Mouse (Mus musculus) neural tube, embryonic 15.5 days (tissue): ENCODE measurements at regions not wholly inside any gene's neighbourhood (a gene's known extent, or its start where the extent isn't known, plus 50 kb on each side); places are given as distances from the start of the nearest gene placed in this dataset.

Experiments used
- ATAC-seq: fragments of 200-750 bp; cut with Nextera tagmentation; 2 replicates; pipeline ENCODE4 v1.8.0; 2017; ENCODE audit warnings: mild to moderate bottlenecking, moderate TSS enrichment, moderate library complexity; ENCODE audit not compliant: low FRiP score
- H3K27ac ChIP-seq: fragments of 300-500 bp; sonication (generic); replicated peaks from 2 replicates; pipeline ENCODE4 v1.5.1; 2015; ENCODE audit warnings: mild to moderate bottlenecking, inconsistent platforms
- H3K27me3 ChIP-seq: fragments of 300-500 bp; sonication (generic); replicated peaks from 2 replicates; pipeline ENCODE4 v1.6.1; 2015; ENCODE audit warnings: inconsistent platforms
- H3K36me3 ChIP-seq: fragments of 300-500 bp; sonication (generic); 2 replicates; pipeline ENCODE4 v1.6.1; 2015; ENCODE audit warnings: inconsistent platforms
- H3K4me1 ChIP-seq: fragments of 300-500 bp; sonication (generic); 2 replicates; pipeline ENCODE4 v1.6.1; 2015; ENCODE audit warnings: inconsistent platforms
- H3K4me2 ChIP-seq: fragments of 300-500 bp; sonication (generic); 2 replicates; pipeline ENCODE4 v1.6.1; 2015; ENCODE audit warnings: inconsistent platforms, mild to moderate bottlenecking, moderate library complexity
- H3K4me3 ChIP-seq: fragments of 300-500 bp; sonication (generic); replicated peaks from 2 replicates; pipeline ENCODE4 v1.5.1; 2015; ENCODE audit warnings: mild to moderate bottlenecking, inconsistent platforms
- H3K9ac ChIP-seq: fragments of 300-500 bp; sonication (generic); replicated peaks from 2 replicates; pipeline ENCODE4 v1.6.1; 2015; ENCODE audit warnings: mild to moderate bottlenecking, inconsistent platforms
- H3K9me3 ChIP-seq: fragments of 300-500 bp; sonication (generic); replicated peaks from 2 replicates; pipeline ENCODE4 v1.6.1; 2016; ENCODE audit warnings: inconsistent platforms
- WGBS: fragments of 180-500 bp; shearing (Covaris S2); methylation state at CpG from one replicate; pipeline ENCODE4 v1.1.7; 2015; ENCODE audit warnings: mixed read lengths; 5-methylcytosine and 5-hydroxymethylcytosine counted together

DNA sequence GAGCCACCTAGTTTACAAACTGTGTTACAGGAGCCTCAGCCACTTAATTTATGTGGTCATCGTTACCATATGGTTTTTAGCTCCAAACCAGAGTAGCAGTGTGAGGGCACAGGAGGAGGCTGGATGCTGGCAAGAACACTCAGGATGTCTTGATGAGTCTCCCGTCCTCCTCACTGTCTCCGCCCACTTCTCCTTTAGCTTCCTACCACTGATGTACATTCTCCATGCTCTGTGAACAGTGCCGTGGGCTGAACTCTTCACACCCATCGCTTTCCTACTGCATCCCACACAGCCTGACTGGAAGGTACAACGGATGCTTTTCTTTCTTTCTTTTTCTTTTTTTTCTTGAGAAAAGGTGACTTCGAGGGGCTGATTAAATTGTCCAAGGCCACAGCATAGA lies 122.5 kb upstream of the Igfbp7 start:
- no peaks in the 10 kb centered on the region for H3K9me3 ChIP-seq
- ATAC-seq, result no peak
- no peak overlapping the region for H3K9ac ChIP-seq
- H3K36me3 ChIP-seq, result no peaks in the 10 kb centered on the region
- H3K27ac ChIP-seq, result no peak overlapping the region
- 84% methylated on average over 7 of the region's 7 CpGs for WGBS
- no peak overlapping the region for H3K4me2 ChIP-seq
- H3K4me3 ChIP-seq, result no peak overlapping the region
- 0 out of 2 replicates have a peak, but pooled peaks cover 4% of the 10 kb centered on the region for H3K4me1 ChIP-seq
- H3K27me3 ChIP-seq, result no peaks in the 10 kb centered on the region

DNA sequence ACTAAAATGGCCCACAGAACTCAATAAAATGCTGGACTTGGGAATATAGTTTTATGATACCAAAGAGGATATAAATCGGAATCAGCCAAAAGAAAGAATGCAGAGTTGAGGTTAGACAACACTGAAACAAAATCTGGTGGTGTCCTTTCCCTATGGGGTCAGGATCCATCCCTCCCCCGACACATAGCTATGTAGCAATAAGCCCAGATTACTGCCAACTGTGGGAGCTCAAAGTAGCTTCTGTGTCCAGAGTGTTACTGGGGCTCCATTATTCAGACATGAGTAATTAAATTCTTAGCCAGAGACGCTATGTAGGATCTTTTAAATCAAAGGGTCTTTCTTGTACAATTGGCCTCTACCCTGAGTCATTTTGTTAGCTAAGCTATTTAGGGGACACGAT lies 109.4 kb upstream of the Igfbp7 start:
- H3K36me3 ChIP-seq, result no peaks in the 10 kb centered on the region
- 0 out of 2 replicates have a peak, but pooled peaks cover 5% of the 10 kb centered on the region for H3K4me1 ChIP-seq
- no peak for ATAC-seq
- no peak overlapping the region for H3K4me3 ChIP-seq
- H3K27ac ChIP-seq, result no peak overlapping the region
- no peak overlapping the region for H3K9ac ChIP-seq
- H3K9me3 ChIP-seq, result no peaks in the 10 kb centered on the region
- H3K27me3 ChIP-seq, result no peaks in the 10 kb centered on the region
- WGBS, result 74% methylated on average over 4 of the region's 4 CpGs
- no peak overlapping the region for H3K4me2 ChIP-seq

DNA sequence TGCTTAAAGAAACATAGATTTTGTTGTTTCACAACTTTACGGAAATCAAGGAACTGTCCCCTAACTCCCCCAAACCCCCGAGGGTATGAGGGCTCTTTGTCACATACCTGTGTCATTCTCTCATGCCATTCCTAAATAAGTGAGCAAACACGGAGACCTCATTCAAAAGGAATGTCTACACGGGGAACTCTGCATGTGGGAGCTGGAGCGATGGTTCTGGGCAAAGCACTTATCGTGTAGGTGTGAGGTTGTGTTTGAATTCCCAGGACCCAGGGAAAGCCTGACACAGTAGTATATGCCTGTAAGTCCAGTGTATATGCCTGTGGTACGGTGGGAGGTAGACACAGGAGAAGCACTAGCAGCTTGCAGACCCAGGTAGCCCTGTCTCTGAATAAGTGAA lies 107.6 kb upstream of the Igfbp7 start:
- Histone ChIP-seq H3K4me1 (0 out of 2 replicates have a peak, but pooled peaks cover 5% of the 10 kb centered on the region), H3K4me3 (no peak overlapping the region), H3K9me3 (no peaks in the 10 kb centered on the region), H3K27ac (no peak overlapping the region), H3K9ac (no peak overlapping the region), H3K27me3 (no peaks in the 10 kb centered on the region), H3K4me2 (no peak overlapping the region), H3K36me3 (no peaks in the 10 kb centered on the region)
- ATAC-seq, result no peak
- 81% methylated on average over 7 of the region's 7 CpGs for WGBS

DNA sequence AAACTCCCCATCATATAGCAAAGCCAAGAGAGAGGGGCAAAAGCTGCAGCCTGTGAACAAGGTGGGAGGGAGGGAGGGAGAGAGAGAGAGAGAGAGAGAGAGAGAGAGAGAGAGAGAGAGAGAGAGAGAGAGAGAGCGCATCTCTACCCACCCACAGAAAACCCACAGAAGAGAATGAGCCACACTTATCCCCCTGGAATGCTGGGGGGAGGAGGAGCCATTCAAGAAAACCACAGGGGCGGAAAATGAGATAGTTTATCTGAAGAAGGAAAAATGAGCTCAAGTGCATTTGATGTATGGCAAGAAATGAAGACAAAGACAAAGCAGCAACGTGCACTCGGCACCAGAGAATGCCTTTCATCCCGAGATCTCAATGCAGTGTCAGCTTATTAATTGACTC lies 94.8 kb upstream of the Igfbp7 start:
- peak; percentile 30; the same call in 1 of the 2 replicates for ATAC-seq
- Histone ChIP-seq H3K36me3 (no peaks in the 10 kb centered on the region), H3K9ac (no peak overlapping the region), H3K4me3 (no peak overlapping the region), H3K9me3 (no peaks in the 10 kb centered on the region), H3K4me2 (no peak overlapping the region), H3K4me1 (peaks cover 6% of the 10 kb centered on the region; the same call in 1 of the 2 replicates), H3K27me3 (no peaks in the 10 kb centered on the region), H3K27ac (no peak overlapping the region)
- WGBS, result 18% methylated on average over 5 of the region's 5 CpGs

DNA sequence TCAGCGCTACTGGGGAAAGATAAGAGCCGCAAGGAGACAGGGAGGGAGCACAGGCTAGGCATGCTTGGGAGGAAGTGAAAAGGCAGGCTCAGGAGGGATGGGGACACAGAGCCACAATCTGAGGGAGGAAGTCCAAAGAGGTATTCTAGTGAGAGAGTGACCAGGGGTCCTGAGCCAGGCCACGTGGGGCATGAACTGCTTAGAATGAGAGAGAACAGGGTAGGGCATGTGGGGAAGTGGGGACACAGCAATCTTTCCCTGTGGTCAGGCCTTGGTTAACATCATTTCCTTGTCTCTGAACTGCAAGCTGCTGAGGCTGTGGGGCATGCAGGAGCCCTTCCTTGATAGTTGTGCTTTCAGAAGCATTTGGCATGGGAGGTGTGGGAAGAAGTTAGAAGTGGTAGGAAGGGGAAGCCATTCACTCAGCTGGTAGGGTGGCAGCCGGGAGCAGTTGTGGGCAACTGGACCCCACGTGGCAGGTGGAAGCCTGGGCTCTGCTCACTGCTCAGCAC lies 92.2 kb upstream of the Igfbp7 start:
- 75% methylated on average over 5 of the region's 5 CpGs for WGBS
- Histone ChIP-seq H3K4me3 (no peak overlapping the region), H3K36me3 (no peaks in the 10 kb centered on the region), H3K27me3 (no peaks in the 10 kb centered on the region), H3K4me2 (no peak overlapping the region), H3K27ac (no peak overlapping the region), H3K9me3 (no peaks in the 10 kb centered on the region), H3K4me1 (peaks cover 6% of the 10 kb centered on the region; the same call in 1 of the 2 replicates), H3K9ac (no peak overlapping the region)
- no peak for ATAC-seq

DNA sequence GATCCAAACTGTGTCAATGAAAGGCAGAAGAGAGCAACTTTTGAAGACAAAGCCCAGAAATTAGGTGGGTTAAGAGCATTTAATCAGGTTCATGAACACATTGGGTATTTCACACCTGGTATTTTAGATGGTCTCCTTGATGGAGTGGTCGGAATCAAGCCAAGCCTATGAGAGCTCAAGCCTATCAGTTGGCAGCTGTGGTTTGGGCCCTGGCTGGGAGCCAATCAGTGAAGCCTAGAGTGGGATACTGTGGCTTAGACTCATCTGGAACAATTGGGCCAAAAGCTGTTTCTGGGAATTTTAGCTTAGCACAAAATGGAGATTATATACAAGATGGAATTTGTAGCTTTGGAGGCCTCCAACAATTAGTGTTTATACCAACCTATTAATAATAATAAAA lies 86.8 kb upstream of the Igfbp7 start:
- Histone ChIP-seq H3K27ac (no peak overlapping the region), H3K27me3 (no peaks in the 10 kb centered on the region), H3K4me3 (no peak overlapping the region), H3K9ac (no peak overlapping the region), H3K4me1 (no peaks in the 10 kb centered on the region), H3K9me3 (no peaks in the 10 kb centered on the region), H3K4me2 (no peak overlapping the region), H3K36me3 (no peaks in the 10 kb centered on the region)
- no peak for ATAC-seq
- 84% methylated on average over 1 of the region's 1 CpGs for WGBS

DNA sequence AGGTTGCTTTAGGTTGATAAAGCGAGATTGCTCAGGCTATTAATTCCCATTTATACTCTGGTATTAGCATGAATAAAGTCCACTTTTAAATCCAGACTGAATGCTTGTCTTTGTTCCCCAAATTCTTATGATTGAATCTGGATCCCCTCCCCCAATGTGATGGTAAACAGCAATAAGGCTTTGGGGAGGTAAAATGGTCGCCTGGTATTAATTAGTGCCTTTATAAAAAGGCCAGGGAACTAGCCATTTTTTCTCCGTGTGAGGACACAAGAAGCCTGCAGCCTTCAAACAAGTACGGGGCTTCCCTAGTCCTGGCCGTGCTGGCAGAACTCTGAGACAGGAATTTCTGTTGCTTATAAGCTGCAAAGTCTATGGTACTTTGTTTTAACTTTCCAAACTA lies 81.1 kb upstream of the Igfbp7 start:
- ATAC-seq, result no peak
- no peak overlapping the region for H3K27ac ChIP-seq
- H3K9ac ChIP-seq, result no peak overlapping the region
- H3K36me3 ChIP-seq, result no peaks in the 10 kb centered on the region
- H3K9me3 ChIP-seq, result no peaks in the 10 kb centered on the region
- H3K4me2 ChIP-seq, result no peak overlapping the region
- no peak overlapping the region for H3K4me3 ChIP-seq
- H3K4me1 ChIP-seq, result peaks cover 15% of the 10 kb centered on the region
- H3K27me3 ChIP-seq, result no peaks in the 10 kb centered on the region
- 74% methylated on average over 5 of the region's 5 CpGs for WGBS

DNA sequence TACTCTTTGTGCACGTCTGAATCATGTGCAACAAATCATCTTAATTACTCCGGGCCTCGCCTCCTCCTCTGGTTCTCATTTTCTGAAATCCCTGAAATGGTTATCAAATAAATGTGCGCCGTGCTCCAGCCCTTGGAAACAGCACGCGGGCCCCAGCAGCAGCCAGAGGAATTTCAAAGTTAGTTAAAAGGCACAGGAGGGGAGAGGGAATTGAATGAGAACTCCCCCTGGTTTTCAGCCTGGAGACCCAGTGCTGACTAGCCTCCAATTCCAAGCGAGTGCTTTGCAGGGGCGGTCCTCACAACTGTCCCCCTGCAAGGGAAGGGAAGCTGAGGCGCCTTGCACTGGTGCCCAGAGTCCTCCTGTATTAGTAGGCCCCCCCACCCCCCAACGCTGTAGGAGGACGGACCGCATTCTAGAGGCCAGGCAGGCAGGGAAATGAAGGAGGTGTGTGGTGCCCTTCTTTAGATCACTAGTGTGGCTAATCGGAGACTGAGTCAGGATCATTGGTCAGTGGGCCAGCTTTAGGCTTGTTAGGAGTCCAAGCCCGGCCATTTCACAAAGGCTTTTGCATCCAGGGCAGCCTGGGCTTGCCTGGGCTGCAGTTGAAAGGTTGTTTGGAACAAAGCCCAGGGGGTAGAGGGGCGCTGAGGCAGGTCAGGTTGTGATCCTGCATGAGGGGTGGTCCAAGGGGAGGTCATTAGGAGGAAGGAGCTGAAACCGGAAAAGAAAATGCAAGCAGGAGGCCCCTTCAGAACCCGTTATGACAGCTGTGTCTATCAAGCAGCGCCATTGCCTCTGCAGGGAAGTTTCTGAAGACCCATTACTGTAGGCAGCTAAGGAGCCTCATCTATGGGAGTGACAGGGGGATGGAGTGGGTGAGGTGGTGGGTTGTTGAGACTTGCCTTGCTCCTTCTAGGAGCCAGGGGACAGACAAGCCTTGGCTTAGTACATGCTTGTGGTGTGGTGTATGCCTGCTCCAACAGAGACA lies 80.3 kb upstream of the Igfbp7 start:
- Histone ChIP-seq H3K4me1 (peaks cover 15% of the 10 kb centered on the region), H3K27me3 (no peaks in the 10 kb centered on the region), H3K4me2 (peak overlapping the region; percentile 48), H3K9me3 (no peaks in the 10 kb centered on the region), H3K4me3 (0 out of 2 replicates have a peak overlapping the region, but pooled peaks have one; percentile 8), H3K9ac (peak overlapping the region; percentile 20; the same call in 1 of the 2 replicates), H3K27ac (0 out of 2 replicates have a peak overlapping the region, but pooled peaks have one; percentile 18), H3K36me3 (no peaks in the 10 kb centered on the region)
- 12% methylated on average over 19 of the region's 19 CpGs for WGBS
- ATAC-seq, result peak; percentile 76

DNA sequence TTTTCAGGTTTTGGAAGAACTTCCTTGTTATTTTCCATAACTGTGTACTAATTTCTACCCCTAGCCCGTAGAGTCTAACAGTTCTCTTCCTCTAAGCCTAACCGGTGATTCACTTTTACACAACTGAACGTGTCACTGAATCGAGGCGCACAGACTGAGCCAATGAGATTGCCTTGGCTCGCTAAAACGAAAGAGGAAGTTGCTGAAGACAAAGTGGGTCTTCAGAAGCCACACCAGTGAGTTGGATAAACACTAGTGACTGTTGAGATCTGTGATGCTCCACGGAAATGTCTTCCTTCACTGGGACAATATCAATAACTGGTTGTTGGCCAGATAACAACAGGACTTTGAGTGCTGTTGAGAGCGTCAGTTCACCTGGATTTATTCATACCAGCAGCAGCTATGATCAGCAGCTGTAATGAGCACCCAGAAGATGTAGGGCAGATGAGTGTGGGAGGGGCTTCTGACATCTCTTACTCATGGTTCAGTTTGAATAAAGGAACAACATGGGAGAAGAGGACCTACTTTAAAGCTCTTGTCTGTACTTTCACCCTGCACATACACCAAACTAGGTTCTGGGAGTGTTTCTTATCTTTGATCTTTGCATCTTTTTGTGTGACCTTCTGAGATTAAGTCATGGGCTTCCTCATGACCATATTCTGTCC lies 75.3 kb upstream of the Igfbp7 start:
- H3K4me3 ChIP-seq, result no peak overlapping the region
- 91% methylated on average over 9 of the region's 9 CpGs for WGBS
- no peak for ATAC-seq

DNA sequence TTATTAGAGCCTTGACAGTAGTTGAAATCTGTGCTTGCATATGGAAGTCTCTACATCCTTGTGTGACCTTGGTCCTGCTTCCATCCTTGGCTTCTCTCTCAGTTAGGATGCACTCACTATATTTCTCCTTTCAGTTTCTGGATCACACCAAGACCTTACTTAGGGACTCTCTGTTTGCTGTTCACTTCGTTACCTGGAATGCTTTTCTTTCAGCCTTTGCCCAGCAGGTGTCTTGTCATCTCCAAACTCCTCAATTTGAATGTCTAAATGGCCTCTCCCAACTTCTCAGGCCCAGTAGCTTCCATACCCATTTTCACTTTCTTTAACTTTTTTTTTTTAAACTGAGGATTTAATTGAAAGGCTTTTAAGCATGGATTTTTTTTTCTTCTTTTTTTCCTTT lies 74.0 kb upstream of the Igfbp7 start:
- Histone ChIP-seq H3K4me3 (no peak overlapping the region), H3K27me3 (no peaks in the 10 kb centered on the region), H3K9me3 (no peaks in the 10 kb centered on the region), H3K4me1 (no peaks in the 10 kb centered on the region), H3K4me2 (no peak overlapping the region), H3K36me3 (no peaks in the 10 kb centered on the region), H3K27ac (no peak overlapping the region), H3K9ac (no peak overlapping the region)
- ATAC-seq, result no peak
- 44% methylated on average over 1 of the region's 1 CpGs for WGBS

More for the DNA sequence above, 75.3 kb upstream of the Igfbp7 start:
- Histone ChIP-seq H3K27ac (no peak overlapping the region), H3K4me2 (no peak overlapping the region), H3K27me3 (no peaks in the 10 kb centered on the region), H3K9ac (no peak overlapping the region), H3K4me1 (peaks cover 11% of the 10 kb centered on the region), H3K9me3 (no peaks in the 10 kb centered on the region), H3K36me3 (no peaks in the 10 kb centered on the region)

DNA sequence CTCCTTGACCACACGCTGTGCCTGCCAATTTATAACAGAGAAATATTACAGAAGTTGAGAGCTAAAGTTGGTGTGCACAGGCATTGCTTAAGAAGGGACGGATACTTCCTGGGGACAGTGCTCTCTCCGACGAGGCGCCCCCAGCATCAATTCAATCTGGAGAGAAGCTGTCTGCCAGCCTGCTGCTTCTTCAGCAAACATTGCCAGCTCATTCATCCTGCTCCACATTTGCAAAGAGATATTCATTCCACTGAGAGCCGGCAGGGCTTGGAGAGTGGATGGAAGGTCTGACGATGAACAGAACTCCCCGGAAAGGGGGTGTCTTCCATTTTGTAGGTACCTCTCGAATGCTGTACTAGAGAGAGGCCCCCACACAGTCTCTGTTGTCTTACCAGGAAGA lies 70.0 kb upstream of the Igfbp7 start:
- no peak for ATAC-seq
- Histone ChIP-seq H3K27ac (no peak overlapping the region), H3K4me2 (no peak overlapping the region), H3K27me3 (no peaks in the 10 kb centered on the region), H3K9ac (no peak overlapping the region), H3K9me3 (no peaks in the 10 kb centered on the region), H3K4me3 (no peak overlapping the region), H3K36me3 (no peaks in the 10 kb centered on the region), H3K4me1 (no peaks in the 10 kb centered on the region)
- 80% methylated on average over 9 of the region's 9 CpGs for WGBS
